Mouse (Mus musculus): ENCODE measurements around the gene Ncbp1.

- TF ChIP-seq CTCF (IDR thresholded peaks at IDR 0.05) = no peak
- TF ChIP-seq EP300 (IDR thresholded peaks at IDR 0.05) = no peak
These were observed 47.0 kb downstream of the Ncbp1 start for GRCm38 (mm10) chr4:46185423-46185822.

Data from lung, postnatal 0 days (tissue).